Mouse (Mus musculus): ENCODE results near the gene Myo10. TPM values are rescaled to one million over a fixed set of nuclear protein-coding genes. Genes with fewer than 3 reads are reported as not detected.

Myo10 gene
- total and polyA plus RNA-seq, 2 experiments from 2014 or later, result 29.3 to 34.7 TPM

DNA sequence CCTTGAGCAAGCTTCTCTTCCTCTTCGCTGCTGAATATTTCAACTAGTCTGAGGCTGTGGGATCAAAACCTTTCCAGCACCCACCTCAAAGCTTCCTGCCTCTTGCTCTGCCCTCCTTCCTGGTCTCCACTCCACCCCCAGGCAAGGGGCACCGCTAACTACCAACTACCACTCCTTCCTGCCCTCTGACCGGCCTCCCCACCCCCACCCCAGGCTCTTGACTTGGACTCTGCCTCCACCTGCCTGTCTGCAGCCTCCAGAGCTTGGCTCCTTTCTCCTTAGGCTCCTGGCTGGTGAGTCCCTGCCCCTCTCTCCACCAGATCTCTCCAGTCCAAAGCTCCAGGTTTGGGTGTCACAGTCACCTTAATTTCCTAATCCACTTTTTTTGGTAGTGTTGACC is 133.7 kb downstream of the Myo10 start:
- Histone ChIP-seq H3K9ac (replicated peaks; ENCODE audit: low read length, poor library complexity, severe bottlenecking) (no peak overlapping the region), H3K36me3 (ENCODE audit: insufficient read depth, low read length) (no peaks in the 10 kb centered on the region), H3K4me1 (ENCODE audit: insufficient read depth, low read length) (peaks cover 7% of the 10 kb centered on the region; the same call in 1 of the 2 replicates), H3K4me2 (ENCODE audit: low read depth, low read length, poor library complexity, severe bottlenecking) (peak overlapping the region; percentile 33), H3K27me3 (ENCODE audit: insufficient read depth, low read length) (no peaks in the 10 kb centered on the region), H3K4me3 (ENCODE audit: low read depth, low read length) (peak overlapping the region; percentile 20; the same call in 1 of the 2 replicates), H3K9me3 (ENCODE audit: low read length) (no peaks in the 10 kb centered on the region), H3K27ac (ENCODE audit: low read depth, low read length) (0 out of 2 replicates have a peak overlapping the region, but pooled peaks have one; percentile 3)
- DNase-seq (ENCODE audit: low spot score) (no peak), ATAC-seq (ENCODE audit: low FRiP score) (no peak)
- TF ChIP-seq CTCF (IDR thresholded peaks at IDR 0.05), result no peak
- 43% methylated on average over 3 of the region's 3 CpGs for WGBS

DNA sequence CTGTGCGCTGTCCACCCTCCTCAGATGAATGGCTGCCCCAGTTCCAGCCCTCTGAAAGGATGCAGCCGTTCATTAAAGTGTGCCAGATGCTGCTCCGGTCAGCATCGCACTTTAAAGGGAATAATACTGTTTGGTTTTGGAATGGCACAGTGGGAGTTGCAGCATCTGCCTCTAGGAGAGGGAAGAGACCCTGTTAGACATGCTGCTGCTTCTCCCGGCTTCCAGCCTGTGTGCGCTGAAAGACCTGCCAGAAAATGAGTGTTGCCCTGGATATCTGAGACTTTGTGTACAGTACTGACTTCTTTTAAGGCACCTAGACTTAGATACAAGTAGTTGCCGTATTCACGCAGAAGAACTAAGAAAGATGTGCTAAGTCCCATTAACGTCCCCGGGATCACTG is 135.7 kb downstream of the Myo10 start:
- H3K9me3 ChIP-seq (ENCODE audit: low read length), result no peaks in the 10 kb centered on the region
- DNase-seq (ENCODE audit: low spot score) (peak; percentile 64), ATAC-seq (ENCODE audit: low FRiP score) (no peak)
- peaks cover 12% of the 10 kb centered on the region for H3K4me1 ChIP-seq (ENCODE audit: insufficient read depth, low read length)
- peak overlapping the region; percentile 32 for H3K4me2 ChIP-seq (ENCODE audit: low read depth, low read length, poor library complexity, severe bottlenecking)
- TF ChIP-seq CTCF (IDR thresholded peaks at IDR 0.05), result no peak
- WGBS, result 23% methylated on average over 10 of the region's 10 CpGs
- H3K36me3 ChIP-seq (ENCODE audit: insufficient read depth, low read length), result no peaks in the 10 kb centered on the region
- H3K27me3 ChIP-seq (ENCODE audit: insufficient read depth, low read length), result no peaks in the 10 kb centered on the region
- no peak overlapping the region for H3K4me3 ChIP-seq (ENCODE audit: low read depth, low read length)
- H3K27ac ChIP-seq (ENCODE audit: low read depth, low read length), result peak overlapping the region; percentile 52; the same call in 1 of the 2 replicates
- H3K9ac ChIP-seq (replicated peaks; ENCODE audit: low read length, poor library complexity, severe bottlenecking), result no peak overlapping the region

DNA sequence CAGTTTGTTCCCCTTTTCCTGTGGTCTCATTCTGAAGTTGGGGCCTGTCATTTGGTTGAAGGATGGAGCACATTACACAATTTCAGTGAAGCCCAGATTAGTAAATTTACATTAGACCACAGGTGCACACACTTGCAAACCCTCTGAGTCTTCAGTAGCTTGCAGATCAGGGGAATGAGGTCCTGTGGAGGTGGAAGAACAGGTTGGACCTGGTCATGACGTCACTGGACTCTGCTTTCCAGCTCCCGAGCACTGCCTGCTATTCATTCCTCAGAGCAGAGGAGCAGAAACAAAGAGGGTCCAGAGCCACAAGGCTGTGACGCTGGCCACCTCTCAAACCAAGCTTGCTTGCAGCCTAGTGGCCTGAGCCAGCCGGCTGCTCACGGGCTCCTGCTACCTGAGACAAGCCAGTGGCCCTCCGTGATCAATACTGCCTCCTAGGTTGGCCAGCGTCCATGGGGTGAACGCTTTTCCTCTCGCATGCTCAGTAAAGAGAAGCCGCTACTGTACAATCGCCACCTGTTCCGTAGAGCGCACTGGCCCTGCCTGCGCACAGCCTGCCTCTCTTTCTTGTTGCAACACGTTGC is 136.3 kb downstream of the Myo10 start:
- WGBS, result 27% methylated on average over 15 of the region's 15 CpGs
- H3K4me3 ChIP-seq (ENCODE audit: low read depth, low read length), result 0 out of 2 replicates have a peak overlapping the region, but pooled peaks have one; percentile 6

DNA sequence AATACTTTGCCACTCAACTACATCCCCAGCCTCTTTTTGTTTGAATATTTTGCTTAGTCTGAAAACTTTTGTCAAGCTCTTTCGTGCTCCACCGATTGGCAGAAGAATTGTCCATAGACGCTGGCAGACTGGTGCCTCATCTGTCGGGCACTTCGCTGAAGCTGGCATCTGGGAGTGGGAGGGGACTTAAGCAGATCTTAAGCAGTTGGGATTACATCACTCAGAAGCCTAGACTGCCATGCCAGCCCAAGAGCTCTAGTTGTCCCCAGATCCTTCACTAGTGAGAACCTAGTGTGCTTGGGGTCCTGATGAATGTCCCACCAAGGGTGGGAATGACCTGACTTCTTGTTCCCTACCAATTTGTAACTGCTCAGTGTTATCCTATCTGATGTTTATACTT is 138.0 kb downstream of the Myo10 start:
- peak; percentile 64 for DNase-seq (ENCODE audit: low spot score)
- peaks cover 19% of the 10 kb centered on the region for H3K4me1 ChIP-seq (ENCODE audit: insufficient read depth, low read length)
- no peaks in the 10 kb centered on the region for H3K36me3 ChIP-seq (ENCODE audit: insufficient read depth, low read length)
- WGBS, result 33% methylated on average over 5 of the region's 5 CpGs
- no peaks in the 10 kb centered on the region for H3K9me3 ChIP-seq (ENCODE audit: low read length)
- no peak for ATAC-seq (ENCODE audit: low FRiP score)
- H3K4me3 ChIP-seq (ENCODE audit: low read depth, low read length), result no peak overlapping the region
- no peak overlapping the region for H3K27ac ChIP-seq (ENCODE audit: low read depth, low read length)
- peak overlapping the region; percentile 32; the same call in 1 of the 2 replicates for H3K4me2 ChIP-seq (ENCODE audit: low read depth, low read length, poor library complexity, severe bottlenecking)
- H3K9ac ChIP-seq (replicated peaks; ENCODE audit: low read length, poor library complexity, severe bottlenecking), result no peak overlapping the region
- no peaks in the 10 kb centered on the region for H3K27me3 ChIP-seq (ENCODE audit: insufficient read depth, low read length)
- no peak for TF ChIP-seq CTCF (IDR thresholded peaks at IDR 0.05)

More for the DNA sequence above, 136.3 kb downstream of the Myo10 start:
- Histone ChIP-seq H3K4me2 (ENCODE audit: low read depth, low read length, poor library complexity, severe bottlenecking) (peak overlapping the region; percentile 32), H3K27ac (ENCODE audit: low read depth, low read length) (peak overlapping the region; percentile 52), H3K27me3 (ENCODE audit: insufficient read depth, low read length) (no peaks in the 10 kb centered on the region), H3K9ac (replicated peaks; ENCODE audit: low read length, poor library complexity, severe bottlenecking) (0 out of 2 replicates have a peak overlapping the region, but pooled peaks have one; percentile 19), H3K9me3 (ENCODE audit: low read length) (no peaks in the 10 kb centered on the region), H3K36me3 (ENCODE audit: insufficient read depth, low read length) (no peaks in the 10 kb centered on the region), H3K4me1 (ENCODE audit: insufficient read depth, low read length) (peaks cover 12% of the 10 kb centered on the region)
- ATAC-seq (ENCODE audit: low FRiP score), result no peak
- DNase-seq (ENCODE audit: low spot score), result peak; percentile 42
- 0 out of 2 replicates have a peak, but pooled peaks have one; percentile 3 for TF ChIP-seq CTCF (IDR thresholded peaks at IDR 0.05)

DNA sequence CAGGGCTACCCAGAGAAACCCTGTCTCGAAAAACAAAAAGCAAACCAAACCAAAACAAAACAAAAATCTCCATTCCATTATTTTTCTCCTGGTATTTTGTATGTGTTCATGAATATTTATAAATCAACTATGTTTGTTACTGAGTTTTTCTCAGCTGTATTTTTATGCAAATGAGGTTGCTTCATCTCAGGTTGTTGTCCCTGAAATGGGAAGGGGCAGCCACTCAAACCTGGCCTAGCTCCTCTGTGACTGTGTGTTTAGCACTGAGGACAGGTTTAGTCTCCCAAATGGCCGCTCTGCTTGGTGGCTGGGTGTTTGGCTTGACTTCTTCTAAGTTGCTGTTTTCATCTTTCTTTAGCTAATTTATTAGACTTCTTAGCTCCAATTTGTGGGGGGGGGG is 138.7 kb downstream of the Myo10 start:
- peaks cover 19% of the 10 kb centered on the region for H3K4me1 ChIP-seq (ENCODE audit: insufficient read depth, low read length)
- 38% methylated on average over 2 of the region's 2 CpGs for WGBS
- no peaks in the 10 kb centered on the region for H3K27me3 ChIP-seq (ENCODE audit: insufficient read depth, low read length)
- peak overlapping the region; percentile 71; the same call in 1 of the 2 replicates for H3K27ac ChIP-seq (ENCODE audit: low read depth, low read length)
- ATAC-seq (ENCODE audit: low FRiP score) (no peak), DNase-seq (ENCODE audit: low spot score) (no peak)
- no peaks in the 10 kb centered on the region for H3K9me3 ChIP-seq (ENCODE audit: low read length)
- H3K4me3 ChIP-seq (ENCODE audit: low read depth, low read length), result no peak overlapping the region
- no peak overlapping the region for H3K9ac ChIP-seq (replicated peaks; ENCODE audit: low read length, poor library complexity, severe bottlenecking)
- no peak overlapping the region for H3K4me2 ChIP-seq (ENCODE audit: low read depth, low read length, poor library complexity, severe bottlenecking)
- H3K36me3 ChIP-seq (ENCODE audit: insufficient read depth, low read length), result no peaks in the 10 kb centered on the region
- no peak for TF ChIP-seq CTCF (IDR thresholded peaks at IDR 0.05)

DNA sequence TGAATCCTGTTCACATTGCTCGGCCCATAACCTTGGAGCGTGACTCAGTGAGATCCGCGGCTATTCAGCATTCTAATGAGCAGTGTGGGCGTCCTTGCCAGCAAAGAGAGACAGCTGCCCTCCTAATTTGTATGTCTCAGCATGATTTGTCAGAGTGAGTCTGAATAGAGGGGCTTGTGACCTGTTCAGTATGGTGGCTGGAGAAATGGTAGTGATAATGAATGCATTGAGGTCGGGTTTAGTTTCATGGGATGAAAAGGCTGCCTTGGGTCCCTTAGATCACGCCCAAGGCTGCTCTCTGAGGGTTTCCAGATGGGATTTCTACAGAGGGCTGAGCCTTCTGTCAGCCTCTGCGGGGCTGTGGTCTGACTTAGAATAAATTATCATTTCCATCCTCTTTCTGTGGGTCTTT is 139.5 kb downstream of the Myo10 start:
- Histone ChIP-seq H3K27ac (ENCODE audit: low read depth, low read length) (peak overlapping the region; percentile 71), H3K9me3 (ENCODE audit: low read length) (no peaks in the 10 kb centered on the region), H3K27me3 (ENCODE audit: insufficient read depth, low read length) (no peaks in the 10 kb centered on the region), H3K4me2 (ENCODE audit: low read depth, low read length, poor library complexity, severe bottlenecking) (peak overlapping the region; percentile 21; the same call in 1 of the 2 replicates), H3K9ac (replicated peaks; ENCODE audit: low read length, poor library complexity, severe bottlenecking) (no peak overlapping the region), H3K4me1 (ENCODE audit: insufficient read depth, low read length) (peaks cover 19% of the 10 kb centered on the region), H3K36me3 (ENCODE audit: insufficient read depth, low read length) (no peaks in the 10 kb centered on the region), H3K4me3 (ENCODE audit: low read depth, low read length) (no peak overlapping the region)
- ATAC-seq (ENCODE audit: low FRiP score) (peak; percentile 77), DNase-seq (ENCODE audit: low spot score) (peak; percentile 90)
- WGBS, result 12% methylated on average over 8 of the region's 8 CpGs
- no peak for TF ChIP-seq CTCF (IDR thresholded peaks at IDR 0.05)

Measured in midbrain, postnatal 0 days (tissue).